Mouse (Mus musculus): ENCODE measurements at regions not wholly inside any gene's neighbourhood (a gene's known extent, or its start where the extent isn't known, plus 50 kb on each side); places are given as distances from the start of the nearest gene placed in this dataset.

DNA sequence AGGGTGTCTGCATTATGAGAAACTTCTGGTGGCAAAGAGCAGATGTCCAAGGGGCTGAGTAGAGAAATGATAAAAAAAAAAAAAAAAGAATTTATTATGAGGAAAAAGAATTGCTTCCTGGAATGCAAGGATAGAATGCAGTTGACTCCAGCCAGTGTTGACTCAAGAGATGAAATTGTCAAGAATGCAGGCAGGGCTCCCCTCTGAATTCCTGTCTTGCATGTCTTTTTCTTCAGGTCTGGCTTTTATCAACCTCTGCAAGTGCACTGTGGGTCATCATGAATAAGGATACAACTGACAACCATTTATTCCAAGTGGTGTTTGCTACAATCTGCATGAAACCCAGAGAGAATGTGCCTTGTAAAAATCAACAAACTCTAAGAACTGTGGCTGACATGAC, 217.6 kb downstream of the Pdzph1 start:
- TF ChIP-seq CTCF (IDR thresholded peaks at IDR 0.05): no peak
- no peak for TF ChIP-seq POLR2A (IDR thresholded peaks at IDR 0.05; ENCODE audit: insufficient read depth, low read depth, low read length)
- no peak for TF ChIP-seq EP300 (IDR thresholded peaks at IDR 0.05; ENCODE audit: insufficient read depth, low read depth, low read length)
